19 mouse cellular contexts compared by ENCODE assay signal in the genomic region with DNA sequence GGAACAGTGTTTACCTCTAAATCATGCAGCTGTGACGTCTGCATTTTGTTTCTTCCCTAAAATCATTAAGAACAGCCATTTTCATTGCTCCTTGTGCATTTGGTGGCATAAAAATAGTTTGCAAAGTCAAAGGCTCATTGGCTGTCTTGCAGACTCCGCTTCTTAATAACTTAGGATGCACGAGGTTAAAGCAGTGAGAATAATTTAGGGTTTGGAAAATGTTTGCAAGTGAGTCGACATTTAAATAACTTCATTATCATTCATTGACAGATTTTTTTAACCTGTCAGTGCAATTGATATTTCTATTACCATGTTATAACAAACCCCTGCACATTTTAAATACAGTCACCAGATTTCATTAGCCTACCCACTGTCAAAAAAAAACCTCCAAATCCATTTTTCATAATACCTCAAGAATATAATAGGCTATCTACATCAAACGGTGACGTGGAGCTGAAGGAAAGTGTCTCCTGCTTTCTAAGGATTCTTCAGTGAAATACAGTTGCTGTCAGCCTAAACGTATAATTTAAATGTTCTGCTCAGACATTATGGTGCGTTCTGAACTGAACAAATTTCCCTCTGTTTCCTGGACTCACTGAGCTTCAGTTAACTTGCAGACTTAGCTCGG.
"Had no signal": no experiment of that assay in that cellular context is flagged by ENCODE, and none has a peak within 500 bp of the region (broad histone marks: within the 10 kb centered on the region; RNA-seq: fewer than 3 reads in every experiment).

No protein-coding gene starts in this region.

- H3K9ac ChIP-seq: kidney, embryonic 15.5 days; liver, embryonic 13.5 days; neural tube, embryonic 12.5 days; neural tube, embryonic 15.5 days; stomach, embryonic 15.5 days had no signal

- H3K4me2 ChIP-seq: kidney, embryonic 15.5 days; liver, embryonic 13.5 days; midbrain, embryonic 11.5 days; neural tube, embryonic 12.5 days; neural tube, embryonic 15.5 days; stomach, embryonic 15.5 days had no signal

- DNase-seq: kidney, adult 8-10 months; kidney, postnatal 10 days; kidney, postnatal 36 days; layer of hippocampus, postnatal 36 days; liver, embryonic 13.5 days; lung, adult 2 months; lung, postnatal 14 days; lung, postnatal 4 days; right cerebral cortex, adult 18-20 months; right cerebral cortex, postnatal 14 days; spleen, adult 18-20 months; thymus, adult 18-20 months; thymus, postnatal 36 days had no signal

- H3K4me1 ChIP-seq: kidney, embryonic 15.5 days; liver, embryonic 13.5 days; neural tube, embryonic 12.5 days; neural tube, embryonic 15.5 days; stomach, embryonic 15.5 days had no signal

- H3K36me3 ChIP-seq: kidney, embryonic 15.5 days; liver, embryonic 13.5 days; neural tube, embryonic 12.5 days; neural tube, embryonic 15.5 days; stomach, embryonic 15.5 days had no signal

- H3K9me3 ChIP-seq: liver, embryonic 13.5 days; stomach, embryonic 15.5 days had no signal

- H3K27ac ChIP-seq: kidney, embryonic 15.5 days; left cerebral cortex, adult 2 months; liver, embryonic 13.5 days; neural tube, embryonic 12.5 days; neural tube, embryonic 15.5 days; stomach, embryonic 15.5 days had no signal

- H3K4me3 ChIP-seq: kidney, embryonic 15.5 days; left cerebral cortex, adult 2 months; liver, embryonic 13.5 days; neural tube, embryonic 12.5 days; neural tube, embryonic 15.5 days; stomach, embryonic 15.5 days had no signal

- H3K27me3 ChIP-seq: kidney, embryonic 15.5 days; liver, embryonic 13.5 days; neural tube, embryonic 12.5 days; neural tube, embryonic 15.5 days; stomach, embryonic 15.5 days had no signal
